Mouse (Mus musculus): ENCODE measurements around the gene Plekha7.

Gene Plekha7

GRCm38 (mm10) chr7:116222288-116223009, 85.7 kb downstream of the Plekha7 start:
- no peak for DNase-seq (ENCODE audit: low read depth, low spot score)

GRCm38 (mm10) chr7:116221883-116222282, 86.3 kb downstream of the Plekha7 start:
- DNase-seq (ENCODE audit: low read depth, low spot score), result no peak

GRCm38 (mm10) chr7:116220103-116220707, 88.0 kb downstream of the Plekha7 start:
- DNase-seq (ENCODE audit: low read depth, low spot score), result no peak

GRCm38 (mm10) chr7:116217747-116218146, 90.4 kb downstream of the Plekha7 start:
- no peak for DNase-seq (ENCODE audit: low read depth, low spot score)

GRCm38 (mm10) chr7:116211904-116212303, 96.3 kb downstream of the Plekha7 start:
- DNase-seq (ENCODE audit: low read depth, low spot score), result no peak

GRCm38 (mm10) chr7:116209926-116210631, 98.1 kb downstream of the Plekha7 start:
- DNase-seq (ENCODE audit: low read depth, low spot score), result no peak

GRCm38 (mm10) chr7:116208880-116209279, 99.3 kb downstream of the Plekha7 start:
- DNase-seq (ENCODE audit: low read depth, low spot score), result no peak

GRCm38 (mm10) chr7:116206806-116207571, 101.2 kb downstream of the Plekha7 start:
- DNase-seq (ENCODE audit: low read depth, low spot score), result no peak

- DNase-seq (ENCODE audit: low read depth, low spot score), result no peak
These were observed 102.7 kb downstream of the Plekha7 start for GRCm38 (mm10) chr7:116205451-116205850.

- DNase-seq (ENCODE audit: low read depth, low spot score), result no peak
These were observed 106.0 kb downstream of the Plekha7 start for GRCm38 (mm10) chr7:116202033-116202681.

GRCm38 (mm10) chr7:116200951-116201351, 107.2 kb downstream of the Plekha7 start:
- DNase-seq (ENCODE audit: low read depth, low spot score), result no peak

- no peak for DNase-seq (ENCODE audit: low read depth, low spot score)
These were observed 107.6 kb downstream of the Plekha7 start for GRCm38 (mm10) chr7:116200544-116200943.

GRCm38 (mm10) chr7:116198902-116199301, 109.3 kb downstream of the Plekha7 start:
- no peak for DNase-seq (ENCODE audit: low read depth, low spot score)

- no peak for DNase-seq (ENCODE audit: low read depth, low spot score)
These were observed 109.8 kb downstream of the Plekha7 start for GRCm38 (mm10) chr7:116198407-116198806.

- DNase-seq (ENCODE audit: low read depth, low spot score), result no peak
These were observed 111.0 kb downstream of the Plekha7 start for GRCm38 (mm10) chr7:116196974-116197679.

- DNase-seq (ENCODE audit: low read depth, low spot score), result no peak
These were observed 113.2 kb downstream of the Plekha7 start for GRCm38 (mm10) chr7:116194996-116195395.

- DNase-seq (ENCODE audit: low read depth, low spot score), result no peak
These were observed 115.2 kb downstream of the Plekha7 start for GRCm38 (mm10) chr7:116192966-116193365.

- no peak for DNase-seq (ENCODE audit: low read depth, low spot score)
These were observed 116.0 kb downstream of the Plekha7 start for GRCm38 (mm10) chr7:116192096-116192595.

- no peak for DNase-seq (ENCODE audit: low read depth, low spot score)
These were observed 117.0 kb downstream of the Plekha7 start for GRCm38 (mm10) chr7:116191138-116191537.

GRCm38 (mm10) chr7:116189708-116190107, 118.5 kb downstream of the Plekha7 start:
- DNase-seq (ENCODE audit: low read depth, low spot score), result no peak

- DNase-seq (ENCODE audit: low read depth, low spot score), result no peak
These were observed 119.8 kb downstream of the Plekha7 start for GRCm38 (mm10) chr7:116188391-116188790.

All from brain, embryonic 18.5 days (tissue).